Mouse (Mus musculus) layer of hippocampus, adult 18-20 months (tissue): Measurements from ENCODE around the gene Arhgef10l. TPM values are rescaled to one million over a fixed set of nuclear protein-coding genes. Genes with fewer than 3 reads are reported as not detected.

Experiments used
- DNase-seq, 2 experiments: peaks; one replicate each; pipeline ENCODE4 v3.0.0; 2022; ENCODE audit warnings: low spot score in 2 of 2
- long read RNA-seq: library from polyadenylated mRNA; stranded (forward); transcript quantifications from one replicate; pipeline ENCODE4 v2.0.0, GENCODE M21; 2021
- total RNA-seq, 2 experiments: library from RNA; stranded (reverse); gene quantifications; 2 replicates each; pipeline ENCODE4 v1.2.3; 2021

Arhgef10l gene
- total RNA-seq = 10 to 100 TPM; 37.0 to 45.2 TPM
- long read RNA-seq, full-length matches to known transcripts = 20 of 58 reads
- long read RNA-seq, partial matches to known transcripts = 15 of 58 reads
- long read RNA-seq, other reads (novel, unspliced or antisense) = 23 of 58 reads

DNA sequence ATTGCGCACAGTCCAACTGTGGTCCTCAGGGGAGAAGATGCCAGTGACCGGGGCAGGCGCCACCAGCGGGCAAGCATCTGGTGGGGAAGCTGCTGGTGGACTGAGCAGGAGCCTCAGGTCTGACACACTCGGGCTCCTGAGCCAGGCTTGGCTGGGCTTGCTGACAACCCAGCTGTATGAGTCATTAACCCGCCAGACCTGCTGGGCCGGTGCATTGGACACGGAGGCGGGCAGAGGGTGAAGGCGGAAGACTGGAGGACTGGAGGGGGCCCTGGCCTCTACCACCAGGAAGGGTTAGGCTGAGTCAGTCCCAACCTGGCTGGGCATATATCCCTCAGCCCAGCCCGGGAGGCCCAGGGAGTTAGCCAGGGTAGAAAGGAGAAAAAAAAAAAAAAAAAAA, at the start of gene Arhgef10l:
TSS of gene Arhgef10l (minus strand) at position 253 of the 400 bp plus-strand sequence.
- no peak for DNase-seq

GRCm38 (mm10) chr4:140714586-140714985, 48.8 kb upstream of the Arhgef10l start:
- DNase-seq = no peak

DNA sequence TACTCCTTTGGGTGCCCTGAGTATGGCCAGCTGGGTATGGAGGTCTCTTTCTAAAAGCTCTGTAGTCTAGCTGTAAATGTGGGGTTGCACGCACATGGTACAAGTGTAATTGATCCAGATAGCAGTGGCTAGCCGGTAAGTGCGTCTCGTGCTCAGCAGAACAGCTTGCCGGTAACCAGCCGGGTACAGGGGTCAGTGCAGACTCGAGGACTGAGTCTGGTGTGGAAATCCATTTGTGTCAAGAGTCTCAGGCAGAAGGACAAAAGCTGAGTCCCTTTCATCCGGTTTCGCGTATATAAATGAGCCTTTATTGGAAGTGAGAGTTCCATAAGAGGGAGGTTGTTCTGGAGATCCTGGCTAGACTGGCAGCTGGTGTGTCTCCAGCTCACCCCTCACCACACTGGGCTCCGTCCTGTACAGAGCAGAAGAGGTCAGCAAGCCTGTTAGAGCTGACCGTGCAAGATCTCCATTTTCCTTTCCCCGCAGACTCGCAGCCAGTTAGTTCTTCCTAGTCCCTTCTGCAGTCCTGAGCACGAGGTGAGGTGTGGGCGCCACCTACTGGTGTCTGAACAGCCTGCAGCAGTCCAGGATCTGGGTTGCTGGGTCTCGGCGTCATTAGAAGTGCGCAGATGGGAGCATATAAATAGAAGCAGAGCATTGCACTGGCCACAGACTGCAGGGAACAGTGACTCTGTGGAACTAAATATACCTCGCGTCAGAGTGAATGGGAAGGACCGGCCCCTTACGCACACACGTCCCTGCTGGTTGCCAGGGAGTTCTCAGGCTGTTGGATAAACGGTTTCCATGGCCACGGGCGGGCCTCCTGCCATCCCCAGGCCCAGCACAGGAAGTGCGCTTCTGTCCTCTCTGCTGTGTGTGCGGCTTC, 47.9 kb upstream of the Arhgef10l start:
- peak; percentile 96 to 99 for DNase-seq

- no peak for DNase-seq
Observed at GRCm38 (mm10) chr4:140711360-140711759, 45.5 kb upstream of the Arhgef10l start.

DNA sequence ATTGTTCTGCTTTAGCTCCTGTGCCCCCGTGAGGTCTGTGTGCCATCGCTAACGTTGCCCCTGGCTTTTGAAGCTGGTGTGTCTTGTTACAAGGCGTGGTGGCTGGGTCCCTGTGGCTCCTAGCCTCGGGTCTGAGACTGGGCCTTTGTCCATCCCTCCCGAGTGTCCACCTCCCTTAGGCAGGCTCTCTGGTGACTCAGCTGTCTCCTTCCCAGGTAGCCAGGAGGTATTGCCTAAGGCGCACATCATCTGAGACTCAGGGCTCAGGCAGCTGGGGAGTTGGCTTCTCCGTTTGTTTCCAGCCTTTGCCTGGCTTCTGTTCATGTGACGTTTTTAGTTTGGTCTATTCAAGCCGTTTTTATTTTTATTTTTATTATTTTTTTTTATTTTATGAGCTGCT, 45.0 kb upstream of the Arhgef10l start:
- no peak for DNase-seq

DNA sequence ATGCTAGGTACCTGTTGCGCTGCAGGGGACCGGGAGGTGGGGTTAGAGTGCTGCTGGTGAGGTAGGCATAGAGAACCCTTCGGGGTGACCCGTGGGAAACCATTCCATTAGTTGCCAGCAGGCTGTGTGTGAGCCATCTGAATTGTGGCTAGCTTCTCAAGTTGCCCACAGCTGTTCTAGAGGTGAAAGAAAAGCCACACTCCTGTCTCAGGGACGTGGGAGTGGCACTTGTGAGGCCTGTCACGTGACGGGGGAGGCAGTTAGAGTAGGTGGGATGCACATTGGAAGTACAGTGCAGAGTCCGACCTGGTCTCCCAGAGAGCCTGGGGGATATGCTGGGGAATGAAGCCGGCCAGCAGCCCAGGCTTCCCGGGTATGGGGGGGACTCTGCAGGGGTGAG, 43.8 kb upstream of the Arhgef10l start:
- DNase-seq = no peak

- DNase-seq = no peak
Observed at GRCm38 (mm10) chr4:140709111-140709510, 43.3 kb upstream of the Arhgef10l start.

DNA sequence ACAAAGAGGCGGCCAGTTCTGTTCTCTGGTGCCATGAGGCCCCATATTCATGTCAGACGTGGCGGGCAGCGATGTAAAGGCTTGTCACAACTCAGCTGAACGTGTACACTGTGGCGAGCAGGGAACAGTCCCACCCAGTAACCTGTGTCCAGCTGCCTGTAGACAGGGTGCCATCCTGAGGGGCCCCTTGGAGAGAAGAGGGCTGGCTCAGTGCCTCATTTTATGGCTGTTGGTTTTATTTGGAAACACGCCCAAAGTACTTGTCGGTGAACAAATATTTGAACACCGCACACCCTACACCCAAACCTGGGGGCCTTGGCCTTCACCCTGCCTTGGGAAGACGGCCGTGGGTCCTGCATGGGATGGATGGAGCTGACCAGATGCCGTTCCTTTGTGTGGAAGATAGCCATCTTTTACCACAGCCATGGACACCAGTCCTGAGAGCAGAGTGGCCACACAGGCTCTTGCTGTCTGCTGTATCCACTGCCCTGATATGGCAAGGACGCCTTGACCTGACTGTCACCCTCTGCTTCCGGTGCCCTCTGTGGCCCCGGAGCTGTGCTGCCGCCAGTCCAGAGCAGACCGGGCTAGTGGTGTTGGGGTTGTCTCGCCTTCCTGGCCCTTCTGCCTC, 42.6 kb upstream of the Arhgef10l start:
- DNase-seq = no peak

DNA sequence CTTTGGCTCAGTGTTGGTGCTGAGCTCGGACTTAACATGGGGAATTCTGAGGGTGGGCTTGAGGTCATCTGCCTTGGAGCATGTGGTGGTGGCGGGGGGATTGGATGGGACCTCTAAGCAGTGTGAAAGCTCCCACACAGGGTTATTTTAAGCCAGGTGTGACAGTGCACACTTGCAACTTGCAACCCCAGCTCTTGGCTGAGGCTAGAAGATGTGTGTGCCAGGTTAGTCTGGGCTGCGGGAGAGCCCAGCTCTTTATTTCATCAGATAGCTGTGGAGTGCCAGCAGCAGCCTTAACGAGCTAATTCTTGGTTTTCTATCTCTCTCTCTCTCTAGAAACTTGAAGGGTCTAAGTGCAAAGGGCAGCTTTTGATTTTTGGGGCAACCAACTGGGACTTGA, 41.8 kb upstream of the Arhgef10l start:
- no peak for DNase-seq

GRCm38 (mm10) chr4:140704166-140704565, 38.4 kb upstream of the Arhgef10l start:
- no peak for DNase-seq

GRCm38 (mm10) chr4:140703636-140704035, 37.8 kb upstream of the Arhgef10l start:
- DNase-seq = no peak

DNA sequence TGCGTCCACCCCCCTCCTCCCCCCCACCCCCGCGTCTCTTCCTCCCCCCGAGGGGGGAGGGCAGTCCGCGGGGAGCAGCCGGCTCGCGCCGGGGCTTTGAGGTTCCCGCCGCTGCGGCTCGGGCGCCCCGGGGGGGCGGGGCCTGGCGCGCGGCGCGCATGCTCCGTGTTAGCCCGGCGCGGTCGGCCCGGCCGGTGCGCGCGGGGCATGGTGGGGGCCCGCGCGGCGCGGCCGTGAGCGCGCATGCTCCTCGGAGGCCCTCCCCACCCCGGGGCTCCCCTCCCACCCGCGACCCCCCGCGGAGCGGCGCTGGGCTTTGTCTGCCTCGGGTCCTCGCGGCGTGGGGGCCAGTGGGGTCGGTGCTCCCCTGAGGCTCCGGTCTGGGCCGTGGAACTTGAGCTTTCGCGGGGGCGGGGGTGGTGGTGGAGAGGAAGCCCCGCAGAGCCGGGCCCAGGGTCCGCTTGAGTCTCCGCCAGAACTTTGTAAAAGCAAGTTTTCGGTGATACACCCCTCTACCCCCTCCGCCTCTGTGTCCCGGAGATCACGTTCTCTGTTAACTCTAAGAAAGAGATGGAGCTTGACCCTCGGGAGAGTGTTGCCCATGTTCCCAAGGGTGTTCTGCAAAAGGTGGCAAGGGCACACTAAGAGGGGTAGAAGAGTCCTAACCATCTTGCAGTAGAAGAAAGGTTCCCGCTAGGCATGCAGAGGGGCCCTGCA, 37.0 kb upstream of the Arhgef10l start:
- peak; percentile 48 to 76 for DNase-seq

DNA sequence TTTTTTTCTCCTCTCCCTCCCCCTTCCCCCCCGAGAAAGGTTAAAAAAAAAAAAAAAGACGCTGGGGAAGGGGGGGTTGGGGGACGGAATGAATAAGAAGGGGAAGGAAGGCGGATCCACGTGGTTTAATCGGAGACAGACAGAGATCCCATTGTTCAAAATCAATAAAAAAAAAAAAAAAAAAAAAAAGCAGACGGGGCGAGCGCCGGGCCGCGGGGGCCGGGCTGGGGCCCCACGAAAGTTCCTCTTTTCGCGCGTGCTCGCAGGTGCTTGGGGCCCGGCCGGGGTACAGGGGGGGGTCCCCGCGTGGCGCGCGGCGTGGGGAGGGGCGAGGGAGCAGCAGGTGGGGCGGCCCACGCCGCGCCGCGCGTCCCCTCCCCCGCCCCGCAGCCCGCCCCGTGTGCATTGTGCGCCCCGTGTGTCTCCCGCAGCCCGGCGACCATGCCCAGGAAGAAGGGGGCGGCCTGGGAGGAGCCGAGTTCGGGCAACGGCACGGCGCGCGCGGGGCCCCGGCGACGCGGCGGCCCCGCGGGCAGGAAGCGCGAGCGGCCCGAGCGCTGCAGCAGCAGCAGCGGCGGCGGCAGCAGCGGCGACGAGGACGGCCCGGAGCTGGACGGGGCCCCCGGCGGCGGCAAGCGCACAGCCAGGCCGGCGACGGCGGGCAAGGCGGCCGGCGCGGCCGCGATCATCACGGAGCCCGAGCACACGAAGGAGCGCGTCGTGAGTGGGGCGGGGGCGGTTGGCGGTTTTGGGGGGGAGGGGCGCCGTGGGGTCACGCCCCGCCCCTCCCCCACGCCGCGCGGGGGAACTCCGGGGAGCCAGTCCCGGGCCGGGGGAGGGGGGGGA, 36.1 kb upstream of the Arhgef10l start:
- DNase-seq = peak in 1 of 2 experiments; percentile 50

GRCm38 (mm10) chr4:140701049-140701715, 35.4 kb upstream of the Arhgef10l start:
- DNase-seq = peak; percentile 72 to 86

- DNase-seq = no peak
Observed at GRCm38 (mm10) chr4:140700269-140701018, 34.6 kb upstream of the Arhgef10l start, which contains the start of gene Rcc2. Rcc2 (plus strand) TSS chr4:140700541.

DNA sequence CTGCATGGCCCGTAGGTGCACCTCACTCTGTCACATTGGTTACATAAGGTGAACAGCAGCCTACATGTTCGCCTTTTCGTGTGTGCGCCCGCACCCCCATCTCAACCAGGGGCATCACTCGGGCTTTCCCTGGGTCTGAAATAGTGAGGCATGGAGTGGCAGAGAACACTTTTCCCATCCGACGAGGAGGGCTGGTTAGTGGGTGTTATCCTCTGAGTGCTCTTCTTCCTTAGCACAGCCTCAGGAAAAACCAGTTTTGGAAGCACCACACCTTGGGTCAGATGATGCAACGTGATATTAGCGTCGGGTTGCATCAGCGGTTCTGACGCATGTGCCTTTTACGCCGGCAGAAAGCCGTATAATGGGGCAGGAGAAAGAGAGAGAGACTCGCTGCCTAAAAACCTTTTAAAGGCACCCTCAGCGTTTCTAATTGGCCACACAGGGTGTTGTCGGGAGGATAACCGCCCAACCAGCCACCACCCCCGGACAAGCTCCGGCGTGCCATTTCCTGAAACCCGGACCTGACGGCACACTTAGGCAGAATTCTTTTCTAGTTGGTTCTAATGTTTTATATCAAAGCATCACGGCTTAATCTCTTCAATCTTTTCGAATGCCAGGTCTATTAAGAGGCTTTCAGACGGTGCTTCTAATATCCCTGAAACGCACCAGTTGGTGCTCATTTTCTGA, 33.8 kb upstream of the Arhgef10l start:
- DNase-seq = peak; percentile 75 to 87

- DNase-seq = no peak
Observed at GRCm38 (mm10) chr4:140695675-140696585, 30.1 kb upstream of the Arhgef10l start.

- no peak for DNase-seq
Observed at GRCm38 (mm10) chr4:140695146-140695545, 29.3 kb upstream of the Arhgef10l start.
